Mouse (Mus musculus): Measurements from ENCODE around the gene Atg2a.

Atg2a gene

GRCm38 (mm10) chr19:6241274-6242107 lies at the start of gene Atg2a:
Atg2a (plus strand) TSS chr19:6241668.
- peak; percentile 99 for DNase-seq (ENCODE audit: low read depth, low spot score)

GRCm38 (mm10) chr19:6204265-6204664 lies 37.2 kb upstream of the Atg2a start:
- DNase-seq (ENCODE audit: low read depth, low spot score): no peak

- no peak for DNase-seq (ENCODE audit: low read depth, low spot score)
Measured at GRCm38 (mm10) chr19:6206716-6207115, 34.8 kb upstream of the Atg2a start.

- DNase-seq (ENCODE audit: low read depth, low spot score): no peak
Measured at GRCm38 (mm10) chr19:6216046-6216705, 25.3 kb upstream of the Atg2a start.

GRCm38 (mm10) chr19:6218606-6219005 lies 22.9 kb upstream of the Atg2a start:
- DNase-seq (ENCODE audit: low read depth, low spot score): no peak

GRCm38 (mm10) chr19:6226135-6226534 lies 15.3 kb upstream of the Atg2a start, which contains the start of gene Gpha2:
Gpha2 (plus strand) TSS chr19:6226380.
- no peak for DNase-seq (ENCODE audit: low read depth, low spot score)

GRCm38 (mm10) chr19:6226763-6227162 lies 14.7 kb upstream of the Atg2a start:
- no peak for DNase-seq (ENCODE audit: low read depth, low spot score)

GRCm38 (mm10) chr19:6227864-6228263 lies 13.6 kb upstream of the Atg2a start:
- DNase-seq (ENCODE audit: low read depth, low spot score): no peak

GRCm38 (mm10) chr19:6230411-6230810 lies 11.1 kb upstream of the Atg2a start:
- DNase-seq (ENCODE audit: low read depth, low spot score): no peak

- no peak for DNase-seq (ENCODE audit: low read depth, low spot score)
Measured at GRCm38 (mm10) chr19:6231036-6231435, 10.4 kb upstream of the Atg2a start.

GRCm38 (mm10) chr19:6233647-6234046 lies 7.8 kb upstream of the Atg2a start:
- no peak for DNase-seq (ENCODE audit: low read depth, low spot score)

- no peak for DNase-seq (ENCODE audit: low read depth, low spot score)
Measured at GRCm38 (mm10) chr19:6234337-6235083, 7.0 kb upstream of the Atg2a start.

GRCm38 (mm10) chr19:6235084-6236052 lies 6.1 kb upstream of the Atg2a start, which contains the start of gene Ppp2r5b:
Ppp2r5b (minus strand) TSS chr19:6235872.
- DNase-seq (ENCODE audit: low read depth, low spot score): peak; percentile 83

GRCm38 (mm10) chr19:6236053-6236441 lies 5.4 kb upstream of the Atg2a start:
- DNase-seq (ENCODE audit: low read depth, low spot score): peak; percentile 82

GRCm38 (mm10) chr19:6236842-6237241 lies 4.6 kb upstream of the Atg2a start:
- DNase-seq (ENCODE audit: low read depth, low spot score): no peak

GRCm38 (mm10) chr19:6238740-6239139 lies 2.7 kb upstream of the Atg2a start:
- DNase-seq (ENCODE audit: low read depth, low spot score): no peak

GRCm38 (mm10) chr19:6240136-6240535 lies 1.3 kb upstream of the Atg2a start:
- no peak for DNase-seq (ENCODE audit: low read depth, low spot score)

GRCm38 (mm10) chr19:6240725-6241124 lies 743 bp upstream of the Atg2a start:
- no peak for DNase-seq (ENCODE audit: low read depth, low spot score)

- no peak for DNase-seq (ENCODE audit: low read depth, low spot score)
Measured at GRCm38 (mm10) chr19:6242281-6242680, 813 bp downstream of the Atg2a start.

GRCm38 (mm10) chr19:6243226-6243625 lies 1.8 kb downstream of the Atg2a start:
- DNase-seq (ENCODE audit: low read depth, low spot score): no peak

GRCm38 (mm10) chr19:6245806-6246205 lies 4.3 kb downstream of the Atg2a start:
- no peak for DNase-seq (ENCODE audit: low read depth, low spot score)

Measured in embryo, embryonic 11.5 days (tissue).